Mouse (Mus musculus) spleen, adult 2 months (tissue): ENCODE data around the gene Serpina10.

Experiments used
- CTCF ChIP-seq: fragments of 200-500 bp; IDR thresholded peaks from 2 replicates; pipeline ENCODE4 v1.5.1; 2011; ENCODE audit warnings: mild to moderate bottlenecking, inconsistent platforms; ENCODE audit not compliant: insufficient read depth, insufficient read length, insufficient replicate concordance; ENCODE audit errors: extremely low read depth
- POLR2A ChIP-seq: fragments of 200-500 bp; IDR thresholded peaks from 2 replicates; pipeline ENCODE4 v1.6.1; 2011; ENCODE audit warnings: low read depth, low read length, inconsistent platforms

DNA sequence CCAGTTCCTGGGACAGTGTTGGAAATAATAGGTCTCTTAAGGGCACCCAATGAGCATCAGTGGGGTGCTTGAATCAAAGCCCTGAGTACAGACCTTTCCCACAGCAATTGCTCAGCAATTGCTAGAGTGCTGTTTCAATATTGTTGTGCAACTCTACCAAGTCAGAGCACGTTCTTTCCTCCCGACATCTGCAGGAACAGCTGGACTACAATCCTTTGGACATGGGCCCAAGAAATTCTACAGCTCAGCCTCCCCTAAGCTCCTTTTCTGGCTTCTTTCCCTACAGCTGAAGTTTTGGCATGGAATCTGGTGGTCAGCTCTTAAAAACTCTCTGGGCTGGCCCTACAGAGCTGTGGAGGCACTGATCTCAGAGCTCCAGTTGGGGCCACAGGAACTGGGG, 41.9 kb upstream of the Serpina10 start:
- TF ChIP-seq CTCF (no peak), POLR2A (no peak)
